Mouse (Mus musculus): ENCODE data around the gene Mcrip1.

- TF ChIP-seq CTCF (IDR thresholded peaks at IDR 0.05; ENCODE audit: borderline replicate concordance, control insufficient read depth, extremely low read depth, insufficient read depth, low read length, poor library complexity): no peak
- no peak for TF ChIP-seq POLR2A (IDR thresholded peaks at IDR 0.05; ENCODE audit: control insufficient read depth, extremely low read depth, insufficient read depth, low read length, poor library complexity)
Observed at GRCm38 (mm10) chr11:120500357-120500756, 49.2 kb downstream of the Mcrip1 start.

All from thymus, adult 2 months (tissue).